Mouse (Mus musculus) neural tube, embryonic 13.5 days (tissue): Measurements from ENCODE around the gene Lrrc20. TPM values are rescaled to one million over a fixed set of nuclear protein-coding genes. Genes with fewer than 3 reads are reported as not detected.
"Not testable (repeated sequence)": the region's sequence is repeated elsewhere in the genome, so short reads cannot be mapped to it uniquely, and the experiment has no call there.

ENCODE experiments used
- ATAC-seq: fragments of 200-750 bp; cut with Nextera tagmentation; 2 replicates; pipeline ENCODE4 v1.8.0; 2017; ENCODE audit warnings: low read depth, mild to moderate bottlenecking, moderate TSS enrichment, moderate library complexity
- H3K27ac ChIP-seq: fragments of 300-500 bp; sonication (generic); replicated peaks from 2 replicates; pipeline ENCODE4 v1.5.1; 2015; ENCODE audit warnings: moderate library complexity, mild to moderate bottlenecking, inconsistent platforms
- H3K27me3 ChIP-seq: fragments of 300-500 bp; sonication (generic); 2 replicates; pipeline ENCODE4 v1.6.1; 2015; ENCODE audit warnings: mild to moderate bottlenecking, inconsistent platforms
- H3K36me3 ChIP-seq: fragments of 300-500 bp; sonication (generic); 2 replicates; pipeline ENCODE4 v1.6.1; 2015; ENCODE audit warnings: mild to moderate bottlenecking, inconsistent platforms
- H3K4me1 ChIP-seq: fragments of 300-500 bp; sonication (generic); replicated peaks from 2 replicates; pipeline ENCODE4 v1.6.1; 2015; ENCODE audit warnings: inconsistent platforms
- H3K4me2 ChIP-seq: fragments of 300-500 bp; sonication (generic); 2 replicates; pipeline ENCODE4 v1.6.1; 2015; ENCODE audit warnings: inconsistent platforms, mild to moderate bottlenecking, moderate library complexity
- H3K4me3 ChIP-seq: fragments of 300-500 bp; sonication (generic); 2 replicates; pipeline ENCODE4 v1.5.1; 2015; ENCODE audit warnings: mild to moderate bottlenecking, inconsistent platforms
- H3K9ac ChIP-seq: fragments of 300-500 bp; sonication (generic); 2 replicates; pipeline ENCODE4 v1.6.1; 2015; ENCODE audit warnings: moderate library complexity, mild to moderate bottlenecking, inconsistent platforms
- H3K9me3 ChIP-seq: fragments of 300-500 bp; sonication (generic); 2 replicates; pipeline ENCODE4 v1.6.1; 2016; ENCODE audit warnings: inconsistent platforms
- WGBS: fragments of 180-500 bp; shearing (Covaris S2); methylation state at CpG from one replicate; pipeline ENCODE4 v1.1.7; 2015; 5-methylcytosine and 5-hydroxymethylcytosine counted together
- polyA plus RNA-seq: library from polyadenylated mRNA; unstranded; fragments of >200 nt; fragmentation: Nextera tagmentation; extraction: Ambion mirVana; gene quantifications from 2 replicates; pipeline ENCODE4 v1.2.1, GENCODE M21; 2015

Lrrc20 gene
- polyA plus RNA-seq, 1 experiment from 2014 or later, result 15.0 TPM

GRCm38 (mm10) chr10:61604376-61605065 lies 128.9 kb downstream of the Lrrc20 start:
- H3K9me3 ChIP-seq, result no peaks in the 10 kb centered on the region
- H3K4me3 ChIP-seq, result no peak overlapping the region
- H3K4me2 ChIP-seq, result no peak overlapping the region
- H3K36me3 ChIP-seq, result no peaks in the 10 kb centered on the region
- H3K9ac ChIP-seq, result no peak overlapping the region
- peaks cover 4% of the 10 kb centered on the region; the same call in 1 of the 2 replicates for H3K4me1 ChIP-seq
- WGBS, result 63% methylated on average over 10 of the region's 10 CpGs
- peaks cover 12% of the 10 kb centered on the region for H3K27me3 ChIP-seq
- H3K27ac ChIP-seq, result no peak overlapping the region
- ATAC-seq, result no peak

GRCm38 (mm10) chr10:61605381-61605780 lies 129.8 kb downstream of the Lrrc20 start:
- peaks cover 12% of the 10 kb centered on the region for H3K27me3 ChIP-seq
- not testable (repeated sequence) for H3K4me2 ChIP-seq, H3K36me3 ChIP-seq, H3K4me3 ChIP-seq, H3K4me1 ChIP-seq, H3K9ac ChIP-seq, H3K27ac ChIP-seq, ATAC-seq, H3K9me3 ChIP-seq
- WGBS, result 74% methylated on average over 11 of the region's 11 CpGs

GRCm38 (mm10) chr10:61605851-61606250 lies 130.2 kb downstream of the Lrrc20 start:
- Histone ChIP-seq H3K9ac (no peak overlapping the region), H3K27me3 (peaks cover 12% of the 10 kb centered on the region), H3K4me2 (no peak overlapping the region), H3K36me3 (no peaks in the 10 kb centered on the region), H3K9me3 (no peaks in the 10 kb centered on the region), H3K4me3 (no peak overlapping the region), H3K4me1 (peaks cover 4% of the 10 kb centered on the region; the same call in 1 of the 2 replicates), H3K27ac (no peak overlapping the region)
- ATAC-seq, result no peak
- WGBS, result 17% methylated on average over 8 of the region's 8 CpGs

GRCm38 (mm10) chr10:61608233-61608632 lies 132.6 kb downstream of the Lrrc20 start:
- H3K9ac ChIP-seq, result no peak overlapping the region
- ATAC-seq, result no peak
- no peak overlapping the region for H3K27ac ChIP-seq
- peaks cover 12% of the 10 kb centered on the region for H3K27me3 ChIP-seq
- H3K9me3 ChIP-seq, result no peaks in the 10 kb centered on the region
- H3K4me3 ChIP-seq, result no peak overlapping the region
- H3K4me2 ChIP-seq, result no peak overlapping the region
- H3K36me3 ChIP-seq, result no peaks in the 10 kb centered on the region
- no peaks in the 10 kb centered on the region for H3K4me1 ChIP-seq

- no peaks in the 10 kb centered on the region for H3K4me1 ChIP-seq
- WGBS, result 67% methylated on average over 8 of the region's 8 CpGs
- ATAC-seq, result no peak; the same call in 1 of the 2 replicates
Measured at GRCm38 (mm10) chr10:61610650-61611235, 135.1 kb downstream of the Lrrc20 start.

GRCm38 (mm10) chr10:61614311-61614710 lies 138.7 kb downstream of the Lrrc20 start:
- Histone ChIP-seq H3K9ac (no peak overlapping the region), H3K4me3 (no peak overlapping the region), H3K4me2 (no peak overlapping the region), H3K27ac (no peak overlapping the region), H3K27me3 (no peaks in the 10 kb centered on the region; the same call in 1 of the 2 replicates), H3K4me1 (no peaks in the 10 kb centered on the region), H3K36me3 (no peaks in the 10 kb centered on the region), H3K9me3 (no peaks in the 10 kb centered on the region)
- WGBS, result 88% methylated on average over 7 of the region's 7 CpGs
- no peak for ATAC-seq

More at GRCm38 (mm10) chr10:61610650-61611235, 135.1 kb downstream of the Lrrc20 start:
- peaks cover 2% of the 10 kb centered on the region; the same call in 1 of the 2 replicates for H3K27me3 ChIP-seq
- H3K9ac ChIP-seq, result no peak overlapping the region
- H3K4me3 ChIP-seq, result no peak overlapping the region
- H3K27ac ChIP-seq, result no peak overlapping the region
- no peaks in the 10 kb centered on the region for H3K9me3 ChIP-seq
- no peak overlapping the region for H3K4me2 ChIP-seq
- no peaks in the 10 kb centered on the region for H3K36me3 ChIP-seq

GRCm38 (mm10) chr10:61618528-61618927 lies 142.9 kb downstream of the Lrrc20 start:
- Histone ChIP-seq H3K9ac (no peak overlapping the region), H3K27me3 (peaks cover 5% of the 10 kb centered on the region; the same call in 1 of the 2 replicates), H3K4me2 (no peak overlapping the region), H3K4me3 (no peak overlapping the region), H3K9me3 (no peaks in the 10 kb centered on the region), H3K36me3 (no peaks in the 10 kb centered on the region), H3K27ac (no peak overlapping the region), H3K4me1 (no peaks in the 10 kb centered on the region)
- WGBS, result 80% methylated on average over 2 of the region's 2 CpGs
- ATAC-seq, result no peak

- Histone ChIP-seq H3K9me3 (no peaks in the 10 kb centered on the region), H3K4me3 (no peak overlapping the region), H3K36me3 (no peaks in the 10 kb centered on the region), H3K27me3 (peaks cover 35% of the 10 kb centered on the region), H3K4me1 (peaks cover 15% of the 10 kb centered on the region), H3K4me2 (no peak overlapping the region), H3K27ac (no peak overlapping the region), H3K9ac (no peak overlapping the region)
- WGBS, result 63% methylated on average over 9 of the region's 9 CpGs
- no peak for ATAC-seq
Measured at GRCm38 (mm10) chr10:61621681-61622080, 146.1 kb downstream of the Lrrc20 start.

GRCm38 (mm10) chr10:61623874-61624273 lies 148.3 kb downstream of the Lrrc20 start:
- ATAC-seq, H3K36me3 ChIP-seq, H3K4me2 ChIP-seq, H3K27ac ChIP-seq, H3K4me3 ChIP-seq, H3K9me3 ChIP-seq, H3K9ac ChIP-seq: not testable (repeated sequence)
- 69% methylated on average over 3 of the region's 3 CpGs for WGBS
- H3K27me3 ChIP-seq, result peaks cover 43% of the 10 kb centered on the region
- peaks cover 15% of the 10 kb centered on the region for H3K4me1 ChIP-seq

GRCm38 (mm10) chr10:61624771-61625170 lies 149.2 kb downstream of the Lrrc20 start:
- H3K4me3 ChIP-seq, result peak overlapping the region; percentile 43; the same call in 1 of the 2 replicates
- H3K27me3 ChIP-seq, result peaks cover 43% of the 10 kb centered on the region
- no peaks in the 10 kb centered on the region for H3K9me3 ChIP-seq
- H3K4me1 ChIP-seq, result peaks cover 15% of the 10 kb centered on the region
- WGBS, result 26% methylated on average over 5 of the region's 5 CpGs
- no peak; the same call in 1 of the 2 replicates for ATAC-seq
- H3K36me3 ChIP-seq, result no peaks in the 10 kb centered on the region
- H3K27ac ChIP-seq, result no peak overlapping the region
- H3K9ac ChIP-seq, result no peak overlapping the region
- peak overlapping the region; percentile 85 for H3K4me2 ChIP-seq

- peak; percentile 79 for ATAC-seq
- no peak overlapping the region for H3K27ac ChIP-seq
- H3K36me3 ChIP-seq, result no peaks in the 10 kb centered on the region
- 3% methylated on average over 74 of the region's 74 CpGs for WGBS
- peaks cover 15% of the 10 kb centered on the region for H3K4me1 ChIP-seq
- H3K9me3 ChIP-seq, result no peaks in the 10 kb centered on the region
- peak overlapping the region; percentile 43 for H3K4me3 ChIP-seq
- peaks cover 43% of the 10 kb centered on the region for H3K27me3 ChIP-seq
- H3K4me2 ChIP-seq, result peak overlapping the region; percentile 85
- H3K9ac ChIP-seq, result peak overlapping the region; percentile 65
Measured at GRCm38 (mm10) chr10:61625381-61626257, 150.0 kb downstream of the Lrrc20 start.

GRCm38 (mm10) chr10:61626551-61626950 lies 150.9 kb downstream of the Lrrc20 start:
- Histone ChIP-seq H3K4me1 (peaks cover 15% of the 10 kb centered on the region), H3K27ac (no peak overlapping the region), H3K27me3 (peaks cover 43% of the 10 kb centered on the region), H3K9ac (no peak overlapping the region), H3K4me3 (no peak overlapping the region), H3K4me2 (no peak overlapping the region), H3K9me3 (no peaks in the 10 kb centered on the region), H3K36me3 (no peaks in the 10 kb centered on the region)
- no peak for ATAC-seq
- WGBS, result 71% methylated on average over 3 of the region's 3 CpGs
